Mouse (Mus musculus): ENCODE results near the gene Zkscan8. TPM values are rescaled to one million over a fixed set of nuclear protein-coding genes. Genes with fewer than 3 reads are reported as not detected.

Gene Zkscan8
- polyA plus RNA-seq (2014; fragmentation: Illumina TruSeq; extraction: RNeasy Lipid Tissue Mini Kit (QIAGEN cat#74804); ENCODE audit: low read depth, low replicate concordance), result 9.0 TPM

DNA sequence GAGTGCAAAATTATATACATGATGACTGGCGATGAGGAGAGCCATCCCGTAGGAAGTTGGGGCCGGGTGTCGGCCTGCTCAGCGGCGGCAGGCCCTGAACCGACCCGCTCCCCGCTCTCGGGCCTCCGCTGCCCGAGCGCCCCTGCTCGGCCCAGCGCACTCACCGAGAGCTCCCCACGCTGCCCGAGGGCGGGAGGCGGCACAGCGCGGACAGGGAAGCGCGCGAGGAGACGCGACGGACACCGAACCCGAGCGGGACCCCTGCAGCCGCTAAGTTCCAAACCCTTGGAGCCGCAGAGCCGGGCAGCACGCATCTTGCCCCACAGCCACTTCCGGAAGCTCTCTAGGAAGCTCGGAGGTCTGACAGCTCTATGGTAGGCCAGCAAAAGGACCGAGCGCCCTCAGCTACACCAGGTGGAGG is at the start of gene Zkscan8:
TSS of gene Zkscan8 (minus strand) at position 340 of the 421 bp plus-strand sequence.

GRCm38 (mm10) chr13:21559793-21560192 is 28.9 kb upstream of the Zkscan8 start, which contains the start of gene Olfr1535:
Gene Olfr1535 (minus strand): TSS chr13:21559893.

DNA sequence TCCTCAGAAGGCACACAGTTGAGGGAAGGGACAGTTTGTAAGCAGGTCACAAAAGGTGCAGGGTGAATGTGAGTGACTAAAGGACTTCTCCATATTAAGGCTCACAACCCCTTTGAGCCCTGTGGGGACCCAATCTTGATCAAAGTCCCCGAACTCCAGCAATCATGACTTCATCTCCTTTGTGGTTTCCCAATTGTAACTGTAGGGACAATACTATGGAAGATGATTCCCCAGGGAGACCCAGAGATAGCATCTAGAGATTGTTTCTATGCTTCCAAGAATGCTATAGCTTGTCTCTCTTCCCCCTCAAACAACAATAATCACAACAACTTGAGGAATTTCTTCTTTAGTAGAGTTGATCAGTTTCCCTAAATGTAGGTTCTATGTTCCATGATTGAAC is 11.8 kb upstream of the Zkscan8 start, which contains the start of gene Olfr1366:
TSS of gene Olfr1366 (minus strand) at position 101 of the 400 bp plus-strand sequence.

DNA sequence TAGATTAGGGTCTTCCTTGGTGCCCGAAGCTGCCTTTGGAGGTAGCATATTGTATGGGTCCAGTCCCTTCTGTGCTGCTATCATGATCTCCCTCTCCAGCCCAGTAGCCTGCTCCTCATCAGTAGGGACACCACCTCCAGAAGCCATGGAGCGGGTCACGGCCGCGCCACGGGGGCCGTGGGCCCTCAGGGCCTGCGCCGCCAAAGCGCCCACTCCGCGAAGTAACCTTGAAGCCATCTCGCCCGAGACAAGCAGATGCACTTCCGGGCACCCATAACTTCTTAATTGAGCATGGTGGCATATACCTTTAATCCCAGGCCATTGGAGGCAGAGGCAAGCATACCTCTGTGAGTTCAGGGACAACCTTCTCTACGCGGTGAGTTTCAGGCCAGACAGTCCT is 29.7 kb downstream of the Zkscan8 start, which contains the start of gene Gm11273:
TSS of gene Gm11273 (minus strand) at position 237 of the 400 bp plus-strand sequence.

GRCm38 (mm10) chr13:21495080-21495479 is 35.8 kb downstream of the Zkscan8 start, which contains the start of gene AK157302:
Gene AK157302 (plus strand): TSS chr13:21495223.

GRCm38 (mm10) chr13:21478759-21479670 is 51.9 kb downstream of the Zkscan8 start, which contains the start of the genes Zkscan4 and Gm10065:
Gene Zkscan4 (plus strand): TSS chr13:21478907.
Gene Gm10065 (minus strand): TSS chr13:21479441.

GRCm38 (mm10) chr13:21468061-21469019 is 62.6 kb downstream of the Zkscan8 start, which contains the start of gene Nkapl:
Gene Nkapl (minus strand): TSS chr13:21468509.

Other genes with a start within 250 kb of the Zkscan8 start
- not detected for gene Gpx5, start 238.4 kb downstream of the Zkscan8 start, polyA plus RNA-seq (2014; fragmentation: Illumina TruSeq; extraction: RNeasy Lipid Tissue Mini Kit (QIAGEN cat#74804); ENCODE audit: low read depth, low replicate concordance)
- gene Gpx6, start 219.0 kb downstream of the Zkscan8 start, polyA plus RNA-seq (2014; fragmentation: Illumina TruSeq; extraction: RNeasy Lipid Tissue Mini Kit (QIAGEN cat#74804); ENCODE audit: low read depth, low replicate concordance), result 42.6 TPM
- not detected for gene Olfr1367, start 184.2 kb downstream of the Zkscan8 start, polyA plus RNA-seq (2014; fragmentation: Illumina TruSeq; extraction: RNeasy Lipid Tissue Mini Kit (QIAGEN cat#74804); ENCODE audit: low read depth, low replicate concordance)
- 87.2 TPM for gene Zscan12, start 168.3 kb downstream of the Zkscan8 start, polyA plus RNA-seq (2014; fragmentation: Illumina TruSeq; extraction: RNeasy Lipid Tissue Mini Kit (QIAGEN cat#74804); ENCODE audit: low read depth, low replicate concordance)
- gene Zkscan3, start 128.4 kb downstream of the Zkscan8 start, polyA plus RNA-seq (2014; fragmentation: Illumina TruSeq; extraction: RNeasy Lipid Tissue Mini Kit (QIAGEN cat#74804); ENCODE audit: low read depth, low replicate concordance), result 29.9 TPM
- gene Pgbd1, start 90.1 kb downstream of the Zkscan8 start, polyA plus RNA-seq (2014; fragmentation: Illumina TruSeq; extraction: RNeasy Lipid Tissue Mini Kit (QIAGEN cat#74804); ENCODE audit: low read depth, low replicate concordance), result 13.0 TPM
- 21.1 TPM for gene Zscan26, start 77.4 kb downstream of the Zkscan8 start, polyA plus RNA-seq (2014; fragmentation: Illumina TruSeq; extraction: RNeasy Lipid Tissue Mini Kit (QIAGEN cat#74804); ENCODE audit: low read depth, low replicate concordance)
- gene Nkapl, start 62.6 kb downstream of the Zkscan8 start, polyA plus RNA-seq (2014; fragmentation: Illumina TruSeq; extraction: RNeasy Lipid Tissue Mini Kit (QIAGEN cat#74804); ENCODE audit: low read depth, low replicate concordance), result 189 TPM
- 0.67 TPM for gene Zkscan4, start 52.2 kb downstream of the Zkscan8 start, polyA plus RNA-seq (2014; fragmentation: Illumina TruSeq; extraction: RNeasy Lipid Tissue Mini Kit (QIAGEN cat#74804); ENCODE audit: low read depth, low replicate concordance)
- gene Gm10065, start 51.7 kb downstream of the Zkscan8 start, polyA plus RNA-seq (2014; fragmentation: Illumina TruSeq; extraction: RNeasy Lipid Tissue Mini Kit (QIAGEN cat#74804); ENCODE audit: low read depth, low replicate concordance), result not detected
- gene AK157302, start 35.9 kb downstream of the Zkscan8 start, polyA plus RNA-seq (2014; fragmentation: Illumina TruSeq; extraction: RNeasy Lipid Tissue Mini Kit (QIAGEN cat#74804); ENCODE audit: low read depth, low replicate concordance), result 10.2 TPM
- 0.88 TPM for gene Gm11273, start 29.7 kb downstream of the Zkscan8 start, polyA plus RNA-seq (2014; fragmentation: Illumina TruSeq; extraction: RNeasy Lipid Tissue Mini Kit (QIAGEN cat#74804); ENCODE audit: low read depth, low replicate concordance)
- not detected for gene Olfr1366, start 11.7 kb upstream of the Zkscan8 start, polyA plus RNA-seq (2014; fragmentation: Illumina TruSeq; extraction: RNeasy Lipid Tissue Mini Kit (QIAGEN cat#74804); ENCODE audit: low read depth, low replicate concordance)
- not detected for gene Olfr1535, start 28.8 kb upstream of the Zkscan8 start, polyA plus RNA-seq (2014; fragmentation: Illumina TruSeq; extraction: RNeasy Lipid Tissue Mini Kit (QIAGEN cat#74804); ENCODE audit: low read depth, low replicate concordance)
- not detected for gene Olfr1364, start 50.6 kb upstream of the Zkscan8 start, polyA plus RNA-seq (2014; fragmentation: Illumina TruSeq; extraction: RNeasy Lipid Tissue Mini Kit (QIAGEN cat#74804); ENCODE audit: low read depth, low replicate concordance)
- not detected for gene Olfr1362, start 82.9 kb upstream of the Zkscan8 start, polyA plus RNA-seq (2014; fragmentation: Illumina TruSeq; extraction: RNeasy Lipid Tissue Mini Kit (QIAGEN cat#74804); ENCODE audit: low read depth, low replicate concordance)
- not detected for gene Olfr11, start 111.4 kb upstream of the Zkscan8 start, polyA plus RNA-seq (2014; fragmentation: Illumina TruSeq; extraction: RNeasy Lipid Tissue Mini Kit (QIAGEN cat#74804); ENCODE audit: low read depth, low replicate concordance)
- not detected for gene Olfr1361, start 132.3 kb upstream of the Zkscan8 start, polyA plus RNA-seq (2014; fragmentation: Illumina TruSeq; extraction: RNeasy Lipid Tissue Mini Kit (QIAGEN cat#74804); ENCODE audit: low read depth, low replicate concordance)
- gene Olfr1360, start 146.3 kb upstream of the Zkscan8 start, polyA plus RNA-seq (2014; fragmentation: Illumina TruSeq; extraction: RNeasy Lipid Tissue Mini Kit (QIAGEN cat#74804); ENCODE audit: low read depth, low replicate concordance), result not detected
- not detected for gene Olfr1359, start 167.0 kb upstream of the Zkscan8 start, polyA plus RNA-seq (2014; fragmentation: Illumina TruSeq; extraction: RNeasy Lipid Tissue Mini Kit (QIAGEN cat#74804); ENCODE audit: low read depth, low replicate concordance)
- not detected for gene Hist1h2bl, start 185.0 kb upstream of the Zkscan8 start, polyA plus RNA-seq (2014; fragmentation: Illumina TruSeq; extraction: RNeasy Lipid Tissue Mini Kit (QIAGEN cat#74804); ENCODE audit: low read depth, low replicate concordance)
- not detected for gene Hist1h2ai, start 185.3 kb upstream of the Zkscan8 start, polyA plus RNA-seq (2014; fragmentation: Illumina TruSeq; extraction: RNeasy Lipid Tissue Mini Kit (QIAGEN cat#74804); ENCODE audit: low read depth, low replicate concordance)
- gene Hist1h3h, start 186.5 kb upstream of the Zkscan8 start, polyA plus RNA-seq (2014; fragmentation: Illumina TruSeq; extraction: RNeasy Lipid Tissue Mini Kit (QIAGEN cat#74804); ENCODE audit: low read depth, low replicate concordance), result not detected
- gene Hist1h2bm, start 190.9 kb upstream of the Zkscan8 start, polyA plus RNA-seq (2014; fragmentation: Illumina TruSeq; extraction: RNeasy Lipid Tissue Mini Kit (QIAGEN cat#74804); ENCODE audit: low read depth, low replicate concordance), result not detected
- not detected for gene Hist1h4j, start 203.9 kb upstream of the Zkscan8 start, polyA plus RNA-seq (2014; fragmentation: Illumina TruSeq; extraction: RNeasy Lipid Tissue Mini Kit (QIAGEN cat#74804); ENCODE audit: low read depth, low replicate concordance)
- not detected for gene Hist1h4k, start 219.4 kb upstream of the Zkscan8 start, polyA plus RNA-seq (2014; fragmentation: Illumina TruSeq; extraction: RNeasy Lipid Tissue Mini Kit (QIAGEN cat#74804); ENCODE audit: low read depth, low replicate concordance)
- not detected for gene Hist1h2ak, start 222.7 kb upstream of the Zkscan8 start, polyA plus RNA-seq (2014; fragmentation: Illumina TruSeq; extraction: RNeasy Lipid Tissue Mini Kit (QIAGEN cat#74804); ENCODE audit: low read depth, low replicate concordance)
- not detected for gene Hist1h2bn, start 223.0 kb upstream of the Zkscan8 start, polyA plus RNA-seq (2014; fragmentation: Illumina TruSeq; extraction: RNeasy Lipid Tissue Mini Kit (QIAGEN cat#74804); ENCODE audit: low read depth, low replicate concordance)
- not detected for gene Hist1h1b, start 249.5 kb upstream of the Zkscan8 start, polyA plus RNA-seq (2014; fragmentation: Illumina TruSeq; extraction: RNeasy Lipid Tissue Mini Kit (QIAGEN cat#74804); ENCODE audit: low read depth, low replicate concordance)